Mouse (Mus musculus): Measurements from ENCODE around the gene Sema3g. TPM values are rescaled to one million over a fixed set of nuclear protein-coding genes. Genes with fewer than 3 reads are reported as not detected.

The Sema3g gene
- polyA plus RNA-seq, 1 experiment from 2014 or later = 0.43 TPM

DNA sequence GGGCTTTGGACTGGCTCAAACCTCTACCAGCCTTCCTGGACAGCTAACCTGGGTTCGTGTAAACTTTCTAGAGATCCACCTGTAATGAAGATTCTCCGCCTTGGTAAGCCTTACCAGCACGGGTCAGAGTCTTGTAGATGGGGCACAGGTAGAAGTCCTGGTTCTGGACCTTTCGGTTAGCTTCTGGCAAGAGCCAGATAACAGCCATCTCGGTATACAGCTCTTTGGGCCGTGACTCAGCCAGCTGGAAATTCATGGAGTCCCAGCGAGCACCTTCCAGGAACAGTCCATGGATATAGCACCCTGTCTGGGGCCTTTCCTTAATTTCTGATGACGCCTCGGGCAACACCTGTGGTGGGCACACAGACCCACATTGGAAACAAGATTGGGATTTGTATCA is 43.3 kb downstream of the Sema3g start:
- no peak for ATAC-seq (ENCODE audit: insufficient number of reproducible peaks, insufficient read depth, low FRiP score, low read depth)
- WGBS = 94% methylated on average over 9 of the region's 9 CpGs
- peaks cover 58% of the 10 kb centered on the region for H3K36me3 ChIP-seq (ENCODE audit: control insufficient read depth, insufficient read depth, low read length)

DNA sequence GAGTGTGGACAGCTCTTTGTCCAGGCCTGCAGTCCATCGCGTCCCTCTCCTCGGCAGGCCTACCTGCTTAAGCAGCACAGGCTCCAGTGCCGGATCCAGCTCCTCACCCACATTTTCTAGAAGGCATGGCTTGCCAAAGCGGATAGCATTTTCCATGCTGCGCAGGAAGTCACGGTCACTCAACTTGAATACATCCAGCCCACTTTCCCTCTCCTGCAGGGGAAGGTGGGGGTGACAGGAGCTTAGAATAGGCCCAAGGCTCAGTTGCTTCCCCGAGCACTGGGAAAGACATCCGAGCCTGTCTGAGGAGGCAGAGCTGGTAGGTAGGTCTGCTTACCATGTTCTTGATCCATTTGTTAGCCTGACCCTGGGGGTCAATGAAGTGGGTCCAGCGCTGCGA is 50.0 kb downstream of the Sema3g start:
- H3K4me2 ChIP-seq (replicated peaks; ENCODE audit: low read depth, low read length) = no peak overlapping the region
- H3K9me3 ChIP-seq (ENCODE audit: control insufficient read depth, low read depth, low read length) = no peaks in the 10 kb centered on the region
- H3K36me3 ChIP-seq (ENCODE audit: control insufficient read depth, insufficient read depth, low read length) = no peaks in the 10 kb centered on the region
- H3K27me3 ChIP-seq (ENCODE audit: control insufficient read depth, insufficient read depth, low read length) = no peaks in the 10 kb centered on the region
- H3K9ac ChIP-seq (replicated peaks; ENCODE audit: low read depth, low read length) = no peak overlapping the region
- H3K27ac ChIP-seq (ENCODE audit: low read length) = no peak overlapping the region
- WGBS = 80% methylated on average over 11 of the region's 11 CpGs
- ATAC-seq (ENCODE audit: insufficient number of reproducible peaks, insufficient read depth, low FRiP score, low read depth) = no peak
- no peak overlapping the region for H3K4me3 ChIP-seq (ENCODE audit: low read depth, low read length)
- H3K4me1 ChIP-seq (ENCODE audit: control insufficient read depth, insufficient read depth, low read length) = peaks cover 7% of the 10 kb centered on the region; the same call in 1 of the 2 replicates

More for the DNA sequence above, 43.3 kb downstream of the Sema3g start:
- Histone ChIP-seq H3K4me1 (ENCODE audit: control insufficient read depth, insufficient read depth, low read length) (no peaks in the 10 kb centered on the region), H3K9ac (replicated peaks; ENCODE audit: low read depth, low read length) (no peak overlapping the region), H3K27ac (ENCODE audit: low read length) (no peak overlapping the region), H3K4me3 (ENCODE audit: low read depth, low read length) (no peak overlapping the region), H3K9me3 (ENCODE audit: control insufficient read depth, low read depth, low read length) (no peaks in the 10 kb centered on the region), H3K4me2 (replicated peaks; ENCODE audit: low read depth, low read length) (no peak overlapping the region), H3K27me3 (ENCODE audit: control insufficient read depth, insufficient read depth, low read length) (no peaks in the 10 kb centered on the region)

DNA sequence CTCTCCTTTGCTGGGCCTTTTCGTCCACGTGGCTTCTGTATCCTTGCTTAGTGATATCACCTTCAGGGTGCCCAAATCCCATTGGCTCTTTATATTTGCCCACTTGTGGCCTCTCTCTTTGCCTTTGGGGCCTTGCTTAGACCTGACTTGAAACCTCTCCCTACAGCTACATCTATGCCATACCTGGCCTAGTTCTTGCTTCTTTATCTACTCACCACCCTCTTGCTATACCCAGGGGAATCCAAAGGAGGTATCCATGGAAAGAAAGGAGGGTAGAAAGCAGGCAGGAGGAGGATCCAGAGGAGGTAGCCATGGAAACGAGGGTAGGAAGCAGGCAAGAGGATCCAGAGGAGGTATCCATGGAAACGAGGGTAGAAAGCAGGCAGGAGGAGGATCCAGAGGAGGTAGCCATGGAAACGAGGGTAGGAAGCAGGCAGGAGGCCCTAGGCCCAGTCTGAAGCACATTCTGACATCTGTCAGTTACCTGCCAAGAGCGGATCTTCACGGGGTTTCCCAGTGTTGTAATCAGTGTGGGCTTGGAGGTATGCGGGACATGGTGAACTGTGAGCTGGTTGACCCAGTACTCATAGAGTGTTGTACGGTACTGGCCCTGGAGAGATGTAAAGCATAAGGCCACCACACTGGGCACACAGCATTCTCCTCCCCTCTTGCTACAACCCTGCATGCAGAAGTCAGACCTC is 50.8 kb downstream of the Sema3g start:
- ATAC-seq (ENCODE audit: insufficient number of reproducible peaks, insufficient read depth, low FRiP score, low read depth) = no peak
- peak overlapping the region; percentile 40 for H3K4me2 ChIP-seq (replicated peaks; ENCODE audit: low read depth, low read length)
- no peaks in the 10 kb centered on the region for H3K36me3 ChIP-seq (ENCODE audit: control insufficient read depth, insufficient read depth, low read length)
- no peaks in the 10 kb centered on the region for H3K27me3 ChIP-seq (ENCODE audit: control insufficient read depth, insufficient read depth, low read length)
- H3K27ac ChIP-seq (ENCODE audit: low read length) = no peak overlapping the region
- H3K4me3 ChIP-seq (ENCODE audit: low read depth, low read length) = no peak overlapping the region; the same call in 1 of the 2 replicates
- 68% methylated on average over 9 of the region's 9 CpGs for WGBS
- H3K4me1 ChIP-seq (ENCODE audit: control insufficient read depth, insufficient read depth, low read length) = peaks cover 7% of the 10 kb centered on the region; the same call in 1 of the 2 replicates
- H3K9ac ChIP-seq (replicated peaks; ENCODE audit: low read depth, low read length) = no peak overlapping the region
- H3K9me3 ChIP-seq (ENCODE audit: control insufficient read depth, low read depth, low read length) = no peaks in the 10 kb centered on the region

DNA sequence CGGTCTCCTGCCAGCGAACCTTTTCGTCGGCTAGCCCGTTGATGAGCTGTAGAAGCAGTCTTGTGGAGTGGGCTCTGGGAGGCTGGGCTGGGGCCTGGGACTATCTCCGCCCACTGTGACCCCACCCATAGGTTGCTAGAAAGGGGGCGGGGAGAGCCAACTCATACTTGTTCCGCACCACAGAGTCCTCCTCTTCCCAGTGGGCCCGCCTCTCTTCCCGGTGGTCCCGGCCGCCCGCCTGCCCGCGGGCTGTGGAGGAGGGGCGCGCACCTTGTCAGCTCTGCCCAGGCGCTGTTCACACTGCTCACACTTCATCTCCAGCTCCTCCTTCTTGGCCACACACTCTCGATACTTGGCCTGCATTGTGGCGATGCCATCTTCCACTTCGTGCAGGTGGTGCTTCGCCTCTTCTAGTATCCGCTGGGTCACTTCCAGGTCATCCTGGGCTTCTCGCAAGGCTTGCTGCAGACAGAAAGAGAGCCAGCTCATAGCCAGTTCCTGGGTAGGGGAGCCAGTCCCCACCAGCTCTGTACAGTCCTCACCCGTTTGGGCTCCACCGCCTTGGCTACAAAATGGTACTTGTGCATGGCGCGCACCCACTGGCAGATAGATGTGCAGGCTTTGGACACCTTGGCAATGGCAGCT is 51.9 kb downstream of the Sema3g start:
- peaks cover 7% of the 10 kb centered on the region; the same call in 1 of the 2 replicates for H3K4me1 ChIP-seq (ENCODE audit: control insufficient read depth, insufficient read depth, low read length)
- H3K36me3 ChIP-seq (ENCODE audit: control insufficient read depth, insufficient read depth, low read length) = no peaks in the 10 kb centered on the region
- no peaks in the 10 kb centered on the region for H3K27me3 ChIP-seq (ENCODE audit: control insufficient read depth, insufficient read depth, low read length)
- peak; percentile 87 for ATAC-seq (ENCODE audit: insufficient number of reproducible peaks, insufficient read depth, low FRiP score, low read depth)
- peak overlapping the region; percentile 39; the same call in 1 of the 2 replicates for H3K9ac ChIP-seq (replicated peaks; ENCODE audit: low read depth, low read length)
- H3K27ac ChIP-seq (ENCODE audit: low read length) = no peak overlapping the region
- peak overlapping the region; percentile 40 for H3K4me2 ChIP-seq (replicated peaks; ENCODE audit: low read depth, low read length)
- H3K4me3 ChIP-seq (ENCODE audit: low read depth, low read length) = peak overlapping the region; percentile 19
- H3K9me3 ChIP-seq (ENCODE audit: control insufficient read depth, low read depth, low read length) = no peaks in the 10 kb centered on the region
- 11% methylated on average over 28 of the region's 28 CpGs for WGBS

DNA sequence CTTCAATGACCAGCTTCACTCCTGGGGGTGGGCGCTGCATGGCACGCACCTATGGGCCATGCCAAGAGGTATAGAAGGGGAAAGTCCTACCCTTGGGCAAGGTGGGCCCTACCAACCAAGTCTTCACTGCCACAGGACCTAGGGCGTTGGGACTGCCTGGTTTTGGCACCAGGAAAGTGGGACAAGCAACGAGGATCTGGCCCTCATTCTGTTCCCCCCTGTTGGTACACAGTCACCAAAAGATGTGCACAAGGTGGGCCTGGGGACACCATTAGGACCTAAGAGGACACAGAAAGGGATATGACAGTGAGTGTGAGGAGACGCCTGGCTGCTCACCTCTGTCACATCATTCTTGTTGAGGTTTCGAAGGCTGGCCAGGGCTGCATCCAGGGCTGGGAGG is 53.5 kb downstream of the Sema3g start:
- Histone ChIP-seq H3K36me3 (ENCODE audit: control insufficient read depth, insufficient read depth, low read length) (no peaks in the 10 kb centered on the region), H3K27me3 (ENCODE audit: control insufficient read depth, insufficient read depth, low read length) (no peaks in the 10 kb centered on the region), H3K4me3 (ENCODE audit: low read depth, low read length) (no peak overlapping the region), H3K27ac (ENCODE audit: low read length) (no peak overlapping the region), H3K4me1 (ENCODE audit: control insufficient read depth, insufficient read depth, low read length) (peaks cover 7% of the 10 kb centered on the region; the same call in 1 of the 2 replicates), H3K4me2 (replicated peaks; ENCODE audit: low read depth, low read length) (no peak overlapping the region), H3K9me3 (ENCODE audit: control insufficient read depth, low read depth, low read length) (no peaks in the 10 kb centered on the region), H3K9ac (replicated peaks; ENCODE audit: low read depth, low read length) (no peak overlapping the region)
- ATAC-seq (ENCODE audit: insufficient number of reproducible peaks, insufficient read depth, low FRiP score, low read depth) = no peak
- whole genome bisulfite sequencing = 86% methylated on average over 6 of the region's 6 CpGs

DNA sequence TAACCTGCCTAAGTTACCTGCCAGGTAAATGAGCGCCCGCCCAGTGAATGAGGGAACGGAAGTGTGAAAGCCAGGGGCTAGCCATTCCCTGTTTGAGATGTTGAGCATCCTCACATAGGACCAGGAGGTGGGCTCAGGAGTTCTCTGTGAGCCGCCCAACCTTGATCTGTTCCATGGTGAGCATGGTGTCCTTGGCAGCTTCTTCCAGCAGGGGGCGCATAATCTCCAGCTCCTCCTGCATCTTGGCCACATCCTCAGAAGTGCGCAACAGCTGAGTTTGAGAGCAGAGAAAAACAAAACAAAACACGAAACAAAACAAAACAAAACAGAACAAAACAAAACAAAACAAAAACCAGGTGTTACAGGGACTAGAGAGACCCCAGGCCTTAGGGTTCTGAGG is 54.5 kb downstream of the Sema3g start:
- ATAC-seq (ENCODE audit: insufficient number of reproducible peaks, insufficient read depth, low FRiP score, low read depth) = peak; percentile 54; the same call in 1 of the 2 replicates

More for the DNA sequence above, 54.5 kb downstream of the Sema3g start:
- Histone ChIP-seq H3K27me3 (ENCODE audit: control insufficient read depth, insufficient read depth, low read length) (no peaks in the 10 kb centered on the region), H3K9me3 (ENCODE audit: control insufficient read depth, low read depth, low read length) (no peaks in the 10 kb centered on the region), H3K4me1 (ENCODE audit: control insufficient read depth, insufficient read depth, low read length) (peaks cover 7% of the 10 kb centered on the region; the same call in 1 of the 2 replicates), H3K4me2 (replicated peaks; ENCODE audit: low read depth, low read length) (no peak overlapping the region), H3K27ac (ENCODE audit: low read length) (no peak overlapping the region), H3K4me3 (ENCODE audit: low read depth, low read length) (no peak overlapping the region), H3K36me3 (ENCODE audit: control insufficient read depth, insufficient read depth, low read length) (no peaks in the 10 kb centered on the region), H3K9ac (replicated peaks; ENCODE audit: low read depth, low read length) (no peak overlapping the region)
- 20% methylated on average over 7 of the region's 7 CpGs for WGBS

Other genes starting within 250 kb of the Sema3g start
- gene Glt8d1, start 216.5 kb upstream of the Sema3g start, polyA plus RNA-seq (2014; fragmentation: Nextera tagmentation; extraction: Ambion mirVana) = 72.7 and 76.2 TPM in 2 replicates
- 411 and 417 TPM in 2 replicates for gene Spcs1, start 216.2 kb upstream of the Sema3g start, polyA plus RNA-seq (2014; fragmentation: Nextera tagmentation; extraction: Ambion mirVana)
- gene Pbrm1, start 198.7 kb upstream of the Sema3g start, polyA plus RNA-seq (2014; fragmentation: Nextera tagmentation; extraction: Ambion mirVana) = 119 TPM in 2 replicates
- gene Gnl3, start 198.7 kb upstream of the Sema3g start, polyA plus RNA-seq (2014; fragmentation: Nextera tagmentation; extraction: Ambion mirVana) = 124 and 128 TPM in 2 replicates
- 65.0 and 80.1 TPM in 2 replicates for gene Smim4, start 88.9 kb upstream of the Sema3g start, polyA plus RNA-seq (2014; fragmentation: Nextera tagmentation; extraction: Ambion mirVana)
- 324 and 357 TPM in 2 replicates for gene Nt5dc2, start 86.8 kb upstream of the Sema3g start, polyA plus RNA-seq (2014; fragmentation: Nextera tagmentation; extraction: Ambion mirVana)
- gene Stab1, start 49.2 kb upstream of the Sema3g start, polyA plus RNA-seq (2014; fragmentation: Nextera tagmentation; extraction: Ambion mirVana) = 48.3 and 54.4 TPM in 2 replicates
- 1.3 and 3.2 TPM in 2 replicates for gene Tnnc1, start 9.5 kb upstream of the Sema3g start, polyA plus RNA-seq (2014; fragmentation: Nextera tagmentation; extraction: Ambion mirVana)
- 347 and 368 TPM in 2 replicates for gene Nisch, start 914 bp upstream of the Sema3g start, polyA plus RNA-seq (2014; fragmentation: Nextera tagmentation; extraction: Ambion mirVana)
- gene Phf7, start 33.5 kb downstream of the Sema3g start, polyA plus RNA-seq (2014; fragmentation: Nextera tagmentation; extraction: Ambion mirVana) = 11.3 and 13.5 TPM in 2 replicates
- 73.1 and 73.7 TPM in 2 replicates for gene Bap1, start 33.6 kb downstream of the Sema3g start, polyA plus RNA-seq (2014; fragmentation: Nextera tagmentation; extraction: Ambion mirVana)
- gene Dnah1, start 106.0 kb downstream of the Sema3g start, polyA plus RNA-seq (2014; fragmentation: Nextera tagmentation; extraction: Ambion mirVana) = 7.0 and 10.2 TPM in 2 replicates
- gene Capn7, start 118.8 kb downstream of the Sema3g start, polyA plus RNA-seq (2014; fragmentation: Nextera tagmentation; extraction: Ambion mirVana) = 42.1 and 45.1 TPM in 2 replicates
- 8.9 and 10.7 TPM in 2 replicates for gene Sh3bp5, start 218.2 kb downstream of the Sema3g start, polyA plus RNA-seq (2014; fragmentation: Nextera tagmentation; extraction: Ambion mirVana)

Measured in stomach, embryonic 14.5 days (tissue).